Mouse (Mus musculus) 416B (cell line): ENCODE results near the gene Vsig10.
A peak's percentile ranks its signal among the peaks of the same experiment; 100 is the strongest.
"Not testable (repeated sequence)": the region's sequence is repeated elsewhere in the genome, so short reads cannot be mapped to it uniquely, and the experiment has no call there.

ENCODE experiments used
- DNase-seq: peaks from one replicate; pipeline ENCODE4 v3.0.0; 2011; ENCODE audit warnings: low read depth

Vsig10 gene

GRCm38 (mm10) chr5:117303691-117304579, 14.9 kb upstream of the Vsig10 start:
- DNase-seq, result no peak

GRCm38 (mm10) chr5:117304947-117305346, 13.9 kb upstream of the Vsig10 start:
- DNase-seq, result peak; percentile 90

- no peak for DNase-seq
Measured at GRCm38 (mm10) chr5:117305754-117306153, 13.1 kb upstream of the Vsig10 start.

- no peak for DNase-seq
Measured at GRCm38 (mm10) chr5:117306826-117307225, 12.1 kb upstream of the Vsig10 start.

GRCm38 (mm10) chr5:117307699-117308098, 11.2 kb upstream of the Vsig10 start:
- peak; percentile 93 for DNase-seq

- DNase-seq, result peak; percentile 37
Measured at GRCm38 (mm10) chr5:117313420-117313819, 5.5 kb upstream of the Vsig10 start.

GRCm38 (mm10) chr5:117313909-117314308, 5.0 kb upstream of the Vsig10 start:
- DNase-seq, result no peak

- DNase-seq, result no peak
Measured at GRCm38 (mm10) chr5:117314587-117315428, 4.1 kb upstream of the Vsig10 start.

GRCm38 (mm10) chr5:117323751-117324150, 4.9 kb downstream of the Vsig10 start:
- DNase-seq, result no peak

GRCm38 (mm10) chr5:117326408-117326807, 7.5 kb downstream of the Vsig10 start:
- no peak for DNase-seq

GRCm38 (mm10) chr5:117330457-117330856, 11.6 kb downstream of the Vsig10 start:
- no peak for DNase-seq

- peak; percentile 26 for DNase-seq
Measured at GRCm38 (mm10) chr5:117337999-117338398, 19.1 kb downstream of the Vsig10 start.

- no peak for DNase-seq
Measured at GRCm38 (mm10) chr5:117338503-117338902, 19.6 kb downstream of the Vsig10 start.

- no peak for DNase-seq
Measured at GRCm38 (mm10) chr5:117340081-117340480, 21.2 kb downstream of the Vsig10 start.

- peak; percentile 18 for DNase-seq
Measured at GRCm38 (mm10) chr5:117341896-117342295, 23.0 kb downstream of the Vsig10 start.

- not testable (repeated sequence) for DNase-seq
Measured at GRCm38 (mm10) chr5:117344496-117344895, 25.6 kb downstream of the Vsig10 start.

GRCm38 (mm10) chr5:117345432-117345976, 26.6 kb downstream of the Vsig10 start:
- DNase-seq, result peak; percentile 57

GRCm38 (mm10) chr5:117346281-117346680, 27.4 kb downstream of the Vsig10 start:
- peak; percentile 75 for DNase-seq

- peak; percentile 82 for DNase-seq
Measured at GRCm38 (mm10) chr5:117347011-117347410, 28.1 kb downstream of the Vsig10 start.

- no peak for DNase-seq
Measured at GRCm38 (mm10) chr5:117347838-117348237, 29.0 kb downstream of the Vsig10 start.

- DNase-seq, result peak; percentile 64
Measured at GRCm38 (mm10) chr5:117348279-117348678, 29.4 kb downstream of the Vsig10 start.

- DNase-seq, result no peak
Measured at GRCm38 (mm10) chr5:117354121-117354520, 35.2 kb downstream of the Vsig10 start.
